Mouse (Mus musculus) retina, embryonic 14.5 days (tissue): ENCODE results near the gene Esp15.
"Not testable (repeated sequence)": the region's sequence is repeated elsewhere in the genome, so short reads cannot be mapped to it uniquely, and the experiment has no call there.

Experiments used
- DNase-seq: peaks from one replicate; pipeline ENCODE4 v3.0.0-alpha.2; 2015; ENCODE audit warnings: low spot score

Gene Esp15

GRCm38 (mm10) chr17:39640654-39641053 is at the start of gene Esp15:
Esp15 (plus strand) TSS chr17:39640954.
- not testable (repeated sequence) for DNase-seq

DNA sequence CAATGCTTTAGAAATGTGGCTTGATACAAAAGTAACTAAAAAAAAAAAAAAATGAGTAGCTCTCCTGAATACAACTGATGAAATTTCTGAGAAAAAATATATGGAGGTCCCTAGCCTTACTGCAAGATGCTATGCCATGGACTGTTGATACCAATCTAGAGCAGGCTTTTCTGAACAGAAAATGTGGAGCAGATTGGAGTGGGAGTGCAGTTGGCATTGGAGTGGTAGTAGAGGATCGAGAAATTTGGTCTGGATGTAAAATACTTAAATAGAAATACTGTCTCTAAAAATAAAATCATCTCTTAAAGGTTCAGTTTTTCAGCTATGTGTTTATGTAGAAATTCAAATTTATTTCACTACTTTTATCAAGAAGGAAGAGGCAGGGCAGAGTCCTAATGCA is 49.2 kb upstream of the Esp15 start:
- DNase-seq = no peak
